Mouse (Mus musculus) frontal cortex, adult 2 months (tissue): ENCODE data around the gene Rest. TPM values are rescaled to one million over a fixed set of nuclear protein-coding genes. Genes with fewer than 3 reads are reported as not detected.
"Not testable (repeated sequence)": the region's sequence is repeated elsewhere in the genome, so short reads cannot be mapped to it uniquely, and the experiment has no call there.

Source experiments
- DNase-seq, 2 experiments: peaks; one replicate each; pipeline ENCODE4 v3.0.0; 2022; ENCODE audit warnings: low spot score in 1 of 2; ENCODE audit errors: extremely low spot score in 1 of 2
- polyA plus RNA-seq: library from polyadenylated mRNA; depleted of rRNA; stranded (reverse); fragments of >200 nt; gene quantifications from 2 replicates; pipeline ENCODE4 v1.2.3, GENCODE M21; 2012; rRNA removed

Rest gene
- 3.4 and 3.5 TPM in 2 replicates for polyA plus RNA-seq

GRCm38 (mm10) chr5:77265081-77265670, at the start of gene Rest:
Rest (plus strand) TSS chr5:77265491.
- peak in 1 of 2 experiments; percentile 26 for DNase-seq

- DNase-seq: peak; percentile 49 to 90
These were observed 48.1 kb upstream of the Rest start for GRCm38 (mm10) chr5:77217211-77217610.

- DNase-seq: no peak
These were observed 47.6 kb upstream of the Rest start for GRCm38 (mm10) chr5:77217724-77218123.

GRCm38 (mm10) chr5:77223043-77223975, 42.0 kb upstream of the Rest start:
- DNase-seq: no peak

- peak in 1 of 2 experiments; percentile 61 for DNase-seq
These were observed 36.3 kb upstream of the Rest start for GRCm38 (mm10) chr5:77228986-77229385.

GRCm38 (mm10) chr5:77231863-77232262, 33.4 kb upstream of the Rest start:
- not testable (repeated sequence) for DNase-seq

- DNase-seq: no peak
These were observed 30.4 kb upstream of the Rest start for GRCm38 (mm10) chr5:77234921-77235320.

- no peak for DNase-seq
These were observed 28.2 kb upstream of the Rest start for GRCm38 (mm10) chr5:77237104-77237503.

GRCm38 (mm10) chr5:77244331-77244987, 20.8 kb upstream of the Rest start:
- DNase-seq: no peak

- no peak for DNase-seq
These were observed 19.9 kb upstream of the Rest start for GRCm38 (mm10) chr5:77245463-77245786.

GRCm38 (mm10) chr5:77245787-77246671, 19.3 kb upstream of the Rest start:
- DNase-seq: no peak

- DNase-seq: no peak
These were observed 15.2 kb upstream of the Rest start for GRCm38 (mm10) chr5:77250083-77250482.

GRCm38 (mm10) chr5:77251656-77252055, 13.6 kb upstream of the Rest start:
- DNase-seq: no peak

GRCm38 (mm10) chr5:77252115-77252827, 13.0 kb upstream of the Rest start:
- no peak for DNase-seq

GRCm38 (mm10) chr5:77253154-77253553, 12.1 kb upstream of the Rest start:
- no peak for DNase-seq

- no peak for DNase-seq
These were observed 10.9 kb upstream of the Rest start for GRCm38 (mm10) chr5:77254402-77254801.

- no peak for DNase-seq
These were observed 7.7 kb upstream of the Rest start for GRCm38 (mm10) chr5:77257603-77258002.

GRCm38 (mm10) chr5:77259315-77259714, 6.0 kb upstream of the Rest start:
- no peak for DNase-seq

- no peak for DNase-seq
These were observed 5.2 kb upstream of the Rest start for GRCm38 (mm10) chr5:77260141-77260540.

GRCm38 (mm10) chr5:77261137-77261536, 4.2 kb upstream of the Rest start:
- DNase-seq: no peak
